Mouse (Mus musculus): ENCODE results near the gene 4930548H24Rik. TPM values are rescaled to one million over a fixed set of nuclear protein-coding genes. Genes with fewer than 3 reads are reported as not detected.

The 4930548H24Rik gene
- total RNA-seq, 2 experiments from 2014 or later, result 0.13 TPM; not detected in 1

GRCm38 (mm10) chr5:31535228-31535627 lies 49.7 kb downstream of the 4930548H24Rik start:
- DNase-seq (ENCODE audit: low spot score in 2 of 2), result no peak

Other genes starting within 250 kb of the 4930548H24Rik start
- 10 to 100 TPM; 66.7 to 89.4 TPM for gene Nrbp1, start 244.9 kb upstream of the 4930548H24Rik start, total RNA-seq (2021)
- gene Gm9970, start 244.5 kb upstream of the 4930548H24Rik start, total RNA-seq (2021), result under 1 TPM in 1 of 2 experiments, not detected in 1; 0.60 TPM
- gene Krtcap3, start 234.0 kb upstream of the 4930548H24Rik start, total RNA-seq (2021), result 1 to 10 TPM; 4.9 to 6.5 TPM
- 10 to 100 TPM; 34.9 to 37.9 TPM for gene Ift172, start 194.6 kb upstream of the 4930548H24Rik start, total RNA-seq (2021)
- 10 to 100 TPM in 1 of 2 experiments, 1 to 10 TPM in 1; 9.5 to 10.3 TPM for gene Fndc4, start 189.7 kb upstream of the 4930548H24Rik start, total RNA-seq (2021)
- under 1 TPM; 0.22 to 0.36 TPM for gene Gckr, start 188.3 kb upstream of the 4930548H24Rik start, total RNA-seq (2021)
- gene Zfp512, start 33.3 kb upstream of the 4930548H24Rik start, total RNA-seq (2021), result 10 to 100 TPM; 15.1 to 19.4 TPM
- gene Gpn1, start 9.0 kb downstream of the 4930548H24Rik start, total RNA-seq (2021), result 10 to 100 TPM; 25.5 to 33.3 TPM
- gene Slc4a1ap, start 41.3 kb downstream of the 4930548H24Rik start, total RNA-seq (2021), result 10 to 100 TPM; 23.4 to 31.4 TPM
- gene Supt7l, start 42.1 kb downstream of the 4930548H24Rik start, total RNA-seq (2021), result 10 to 100 TPM; 15.5 to 17.1 TPM
- 100 to 1,000 TPM; 265 to 377 TPM for gene Mrpl33, start 111.2 kb downstream of the 4930548H24Rik start, total RNA-seq (2021)
- 10 to 100 TPM in 1 of 2 experiments, 1 to 10 TPM in 1; 7.8 to 16.3 TPM for gene Rbks, start 211.9 kb downstream of the 4930548H24Rik start, total RNA-seq (2021)
- 100 to 1,000 TPM in 1 of 2 experiments, 10 to 100 TPM in 1; 81.6 to 148 TPM for gene Babam2, start 211.9 kb downstream of the 4930548H24Rik start, total RNA-seq (2021)

Data from adrenal gland, adult 18-20 months (tissue).